Mouse (Mus musculus) liver, embryonic 14.5 days (tissue): ENCODE data around the gene Gm43191. TPM values are rescaled to one million over a fixed set of nuclear protein-coding genes. Genes with fewer than 3 reads are reported as not detected.

ENCODE experiments used
- ATAC-seq: fragments of 200-750 bp; cut with Nextera tagmentation; 2 replicates; pipeline ENCODE4 v1.8.0; 2017; ENCODE audit warnings: moderate number of reproducible peaks, mild to moderate bottlenecking, moderate library complexity; ENCODE audit not compliant: insufficient read depth
- DNase-seq, 3 experiments: peaks; one replicate each; pipeline ENCODE4 v3.0.0-alpha.2; 2012 to 2013; ENCODE audit warnings: low read depth in 3 of 3, low spot score in 3 of 3
- H3K27ac ChIP-seq: fragments of 300-500 bp; sonication (generic); 2 replicates; pipeline ENCODE4 v1.5.1; 2014; ENCODE audit warnings: moderate library complexity, mild to moderate bottlenecking, control low read depth, inconsistent platforms
- H3K27me3 ChIP-seq: fragments of 300-500 bp; sonication (generic); 2 replicates; pipeline ENCODE4 v1.6.1; 2014; ENCODE audit warnings: mild to moderate bottlenecking, low read length, moderate library complexity; ENCODE audit not compliant: control insufficient read depth, insufficient read depth
- H3K36me3 ChIP-seq: fragments of 300-500 bp; sonication (generic); replicated peaks from 2 replicates; pipeline ENCODE4 v1.6.1; 2014; ENCODE audit warnings: low read depth; ENCODE audit not compliant: control insufficient read depth, insufficient read depth
- H3K4me1 ChIP-seq, 2 experiments: fragments of 200-500 bp in 1 of 2; fragments of 300-500 bp in 1 of 2; sonication (generic) in 1 of 2; replicated peaks; 2 replicates each; pipeline ENCODE4 v1.6.1; 2012 to 2014; ENCODE audit warnings: antibody characterized with exemption in 1 of 2, inconsistent platforms in 1 of 2, low read length in 1 of 2; ENCODE audit not compliant: control insufficient read depth in 2 of 2, insufficient read depth in 2 of 2
- H3K4me2 ChIP-seq: fragments of 300-500 bp; sonication (generic); 2 replicates; pipeline ENCODE4 v1.6.1; 2014; ENCODE audit warnings: low read depth, mild to moderate bottlenecking, control low read depth, moderate library complexity
- H3K4me3 ChIP-seq, 2 experiments: fragments of 200-500 bp in 1 of 2; fragments of 300-500 bp in 1 of 2; sonication (generic) in 1 of 2; 2 replicates each; pipeline ENCODE4 v1.5.1; 2012 to 2014; ENCODE audit warnings: low read depth in 2 of 2, low read length in 2 of 2, mild to moderate bottlenecking in 2 of 2, control low read depth in 1 of 2, inconsistent platforms in 1 of 2, moderate library complexity in 1 of 2; ENCODE audit not compliant: insufficient read depth in 1 of 2
- H3K9ac ChIP-seq: fragments of 300-500 bp; sonication (generic); replicated peaks from 2 replicates; pipeline ENCODE4 v1.6.1; 2014; ENCODE audit warnings: mild to moderate bottlenecking, control low read depth, moderate library complexity
- H3K9me3 ChIP-seq: fragments of 300-500 bp; sonication (generic); 2 replicates; pipeline ENCODE4 v1.6.1; 2016; ENCODE audit warnings: low read length, mixed read lengths; ENCODE audit not compliant: control insufficient read depth
- CTCF ChIP-seq: IDR thresholded peaks from 2 replicates; pipeline ENCODE4 v1.5.1; 2016; ENCODE audit warnings: antibody characterized with exemption, low read depth, control low read depth
- EP300 ChIP-seq: IDR thresholded peaks from 2 replicates; pipeline ENCODE4 v1.6.1; 2016; ENCODE audit warnings: antibody characterized with exemption, low read depth
- WGBS: fragments of 180-500 bp; shearing (Covaris S2); extraction: QIAGEN DNeasy Blood & Tissue Kit; methylation state at CpG from one replicate; pipeline ENCODE4 v1.1.7; 2014; ENCODE audit not compliant: insufficient replicate concordance; 5-methylcytosine and 5-hydroxymethylcytosine counted together
- polyA plus RNA-seq, 2 experiments: library from polyadenylated mRNA; depleted of rRNA in 1 of 2; stranded (reverse) in 1 of 2; unstranded in 1 of 2; fragments of >200 nt; fragmentation: Nextera tagmentation in 1 of 2; extraction: Ambion mirVana in 1 of 2; gene quantifications; 2 replicates each; pipeline versions ENCODE4 v1.2.1 to v1.2.3; 2012 to 2014

Gene Gm43191
- polyA plus RNA-seq, 2 experiments, result not detected

GRCm38 (mm10) chr3:116718951-116719350, 37.9 kb upstream of the Gm43191 start:
- no peak for ATAC-seq
- WGBS, result 48% methylated on average over 3 of the region's 3 CpGs
- Histone ChIP-seq H3K4me2 (no peak overlapping the region), H3K9me3 (no peaks in the 10 kb centered on the region), H3K27ac (no peak overlapping the region), H3K27me3 (no peaks in the 10 kb centered on the region), H3K9ac (no peak overlapping the region), H3K4me1 (no peaks in the 10 kb centered on the region), H3K4me3 (no peak overlapping the region), H3K36me3 (no peaks in the 10 kb centered on the region)
- no peak for TF ChIP-seq CTCF
- no peak for TF ChIP-seq EP300
- DNase-seq, result no peak

GRCm38 (mm10) chr3:116713031-116713430, 32.0 kb upstream of the Gm43191 start:
- H3K9ac ChIP-seq, result peak overlapping the region; percentile 87
- ATAC-seq, result no peak
- WGBS, result 26% methylated on average over 5 of the region's 5 CpGs

GRCm38 (mm10) chr3:116712436-116712881, 31.4 kb upstream of the Gm43191 start, which contains the start of gene Slc35a3:
TSS of gene Slc35a3 (minus strand) at chr3:116712831.
- ATAC-seq (no peak), DNase-seq (no peak)
- H3K36me3 ChIP-seq, result no peaks in the 10 kb centered on the region
- no peaks in the 10 kb centered on the region for H3K27me3 ChIP-seq
- peak within 1 kb of the TSS; percentile 87 for H3K4me2 ChIP-seq
- H3K4me1 ChIP-seq, result peaks cover 16 to 18% of the 10 kb centered on the region in 2 experiments
- WGBS, result 6% methylated on average over 8 of the region's 8 CpGs
- no peaks in the 10 kb centered on the region for H3K9me3 ChIP-seq
- H3K9ac ChIP-seq, result peak within 1 kb of the TSS; percentile 87
- peak within 1 kb of the TSS; percentile 58 for H3K27ac ChIP-seq
- TF ChIP-seq EP300 (no peak), CTCF (no peak)
- peak within 1 kb of the TSS; percentile 88 to 95 for H3K4me3 ChIP-seq

More at GRCm38 (mm10) chr3:116713031-116713430, 32.0 kb upstream of the Gm43191 start:
- Histone ChIP-seq H3K4me1 (peaks cover 16 to 18% of the 10 kb centered on the region in 2 experiments), H3K36me3 (no peaks in the 10 kb centered on the region), H3K9me3 (no peaks in the 10 kb centered on the region), H3K4me3 (peak overlapping the region in 1 of 2 experiments; percentile 88; a peak in 2 of 4 replicates), H3K27me3 (no peaks in the 10 kb centered on the region), H3K27ac (no peak overlapping the region), H3K4me2 (peak overlapping the region; percentile 87)
- TF ChIP-seq CTCF (no peak), EP300 (no peak)
- no peak for DNase-seq

DNA sequence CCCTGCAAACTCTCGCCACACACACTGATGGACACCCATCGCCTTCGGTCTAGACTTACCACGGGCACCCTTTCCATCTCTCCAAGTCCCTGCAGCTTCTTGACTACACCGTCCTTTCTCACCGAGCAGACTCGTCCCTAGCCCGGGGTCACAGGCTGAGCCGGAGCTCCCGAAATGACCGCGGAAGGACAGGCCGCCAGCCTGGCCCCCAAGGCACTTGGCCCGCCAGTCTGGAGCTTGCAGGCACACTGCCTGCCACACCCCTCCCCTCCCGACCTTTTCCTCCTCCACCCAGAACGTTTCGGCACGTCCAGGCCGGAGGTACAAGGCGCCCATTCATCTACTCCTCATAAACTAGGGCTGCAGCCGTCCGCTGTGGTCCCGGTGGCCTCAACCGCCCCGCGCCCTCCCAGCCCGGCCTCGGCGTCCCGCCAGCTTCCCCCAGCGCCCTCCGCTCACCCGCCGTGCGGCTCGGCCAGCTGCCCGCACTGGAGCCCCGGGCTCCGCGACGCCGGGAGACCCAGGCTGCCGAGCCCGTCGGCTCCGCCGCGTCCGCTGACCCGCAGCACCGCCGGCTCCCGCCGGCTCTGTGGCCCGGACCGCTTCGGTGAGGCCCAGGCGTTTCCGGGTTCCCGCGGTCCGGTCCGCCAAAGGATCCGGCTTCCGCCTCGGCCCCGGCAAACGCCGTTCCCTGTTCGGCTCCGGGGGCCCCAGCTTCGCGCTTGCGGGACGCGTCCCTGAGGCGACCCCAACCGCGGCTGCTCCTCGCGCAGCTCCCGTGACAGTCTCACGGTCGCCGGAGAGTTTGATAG, 30.8 kb upstream of the Gm43191 start:
- under 1% methylated on average over 78 of the region's 85 CpGs for WGBS
- TF ChIP-seq EP300, result no peak; the same call in 1 of the 2 replicates
- TF ChIP-seq CTCF, result no peak
- Histone ChIP-seq H3K9me3 (no peaks in the 10 kb centered on the region), H3K4me2 (peak overlapping the region; percentile 87), H3K9ac (peak overlapping the region; percentile 87), H3K27ac (peak overlapping the region; percentile 58), H3K4me3 (peak overlapping the region; percentile 88 to 95), H3K36me3 (peaks cover 2% of the 10 kb centered on the region), H3K4me1 (peaks cover 16 to 18% of the 10 kb centered on the region in 2 experiments), H3K27me3 (no peaks in the 10 kb centered on the region)
- ATAC-seq (peak; percentile 92), DNase-seq (peak in 1 of 3 experiments; percentile 51)

- H3K4me3 ChIP-seq, result peak overlapping the region; percentile 88 to 95
- 26% methylated on average over 9 of the region's 9 CpGs for WGBS
- peaks cover 2% of the 10 kb centered on the region for H3K36me3 ChIP-seq
- H3K27me3 ChIP-seq, result no peaks in the 10 kb centered on the region
- peaks cover 19 to 21% of the 10 kb centered on the region in 2 experiments for H3K4me1 ChIP-seq
- peak overlapping the region; percentile 87 for H3K9ac ChIP-seq
- ATAC-seq, result 0 out of 2 replicates have a peak, but pooled peaks have one; percentile 22
- H3K9me3 ChIP-seq, result no peaks in the 10 kb centered on the region
- H3K4me2 ChIP-seq, result peak overlapping the region; percentile 87
- DNase-seq, result no peak
- H3K27ac ChIP-seq, result peak overlapping the region; percentile 58
- TF ChIP-seq EP300 (no peak), CTCF (no peak)
Observed at GRCm38 (mm10) chr3:116710941-116711340, 29.9 kb upstream of the Gm43191 start.
